Mouse (Mus musculus) cerebellum, postnatal 10 days (tissue): ENCODE results near the gene Rnf25.

ENCODE experiments used
- DNase-seq, 2 experiments: peaks; one replicate each; pipeline ENCODE4 v3.0.0; 2021; ENCODE audit warnings: mixed read lengths in 2 of 2

Rnf25 gene

DNA sequence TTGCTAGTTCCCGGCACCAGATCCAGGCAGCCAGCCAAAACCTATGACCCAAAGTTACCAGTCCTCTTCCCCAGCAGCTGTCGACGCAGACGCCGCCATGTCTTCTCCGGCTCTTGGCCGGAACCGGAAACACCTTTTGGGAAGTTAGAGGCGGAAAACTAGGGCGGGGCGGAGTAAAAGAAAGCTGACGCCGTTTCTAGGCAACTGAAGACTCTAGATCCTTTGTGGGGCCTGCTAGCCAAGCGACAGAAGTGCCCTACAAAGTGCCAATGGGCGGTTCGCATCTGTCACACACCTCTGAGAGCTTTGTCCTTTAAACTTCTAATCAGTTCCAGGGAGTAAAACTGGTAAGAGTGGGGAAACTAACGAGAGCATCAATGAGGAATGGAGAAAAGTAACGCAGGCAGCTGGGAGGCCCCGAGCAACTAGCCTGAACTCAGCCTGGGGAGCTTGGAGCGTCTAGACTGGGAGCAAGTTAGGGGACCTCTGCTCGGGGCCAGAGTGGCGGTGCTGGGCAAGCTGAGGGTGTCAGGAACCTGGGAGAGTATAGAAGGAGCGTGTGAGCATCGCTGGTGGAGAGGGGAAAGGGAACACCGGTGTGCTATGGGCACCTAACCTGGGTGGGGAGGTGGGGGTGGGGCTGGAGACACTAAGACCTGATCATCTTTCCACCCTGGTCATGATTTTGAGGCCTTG, at the start of gene Rnf25, which contains the start of gene Stk36:
Gene Rnf25 (minus strand): TSS at position 131 of the 696 bp plus-strand sequence.
Gene Stk36 (plus strand): TSS at position 179 of the 696 bp plus-strand sequence.
- peak; percentile 91 to 92 for DNase-seq

DNA sequence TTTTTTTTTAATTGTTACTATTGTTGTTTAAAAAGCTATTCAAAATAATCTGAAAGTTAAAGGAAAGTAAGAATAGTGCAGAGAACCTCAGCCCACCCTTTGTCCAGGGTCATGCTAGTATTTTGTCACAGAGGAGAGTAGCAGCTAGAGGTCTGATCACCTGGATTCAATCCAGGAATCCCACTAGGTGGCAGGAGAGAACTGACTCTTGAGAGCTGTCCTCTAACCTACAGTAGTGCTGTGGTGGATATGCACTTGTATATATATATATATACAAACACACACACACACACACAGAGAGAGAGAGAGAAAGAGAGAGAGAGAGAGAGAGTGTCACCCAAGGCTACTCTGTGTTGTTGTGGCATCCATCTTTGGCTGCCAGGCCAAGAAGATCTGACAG, 42.7 kb upstream of the Rnf25 start:
- peak in 1 of 2 experiments; percentile 18 for DNase-seq

DNA sequence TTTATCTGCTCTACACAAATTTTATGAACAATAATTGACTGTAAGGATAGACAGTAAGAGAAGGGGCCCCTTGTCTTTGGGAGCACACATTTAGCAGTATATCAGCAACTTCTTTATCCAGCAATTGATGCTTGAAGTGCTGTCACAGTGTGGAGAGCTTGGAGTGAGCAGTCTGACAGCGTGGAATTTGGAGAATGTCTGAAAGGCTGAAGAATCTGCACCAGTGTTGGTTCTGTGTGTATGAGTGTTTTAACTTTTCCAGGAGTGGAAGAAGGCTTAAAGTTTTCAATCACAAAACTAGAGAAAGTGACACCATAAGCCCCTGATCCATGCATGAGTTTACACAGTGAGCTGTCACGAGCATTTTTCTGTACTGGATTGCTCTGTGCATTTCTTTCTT, 42.3 kb upstream of the Rnf25 start:
- no peak for DNase-seq

DNA sequence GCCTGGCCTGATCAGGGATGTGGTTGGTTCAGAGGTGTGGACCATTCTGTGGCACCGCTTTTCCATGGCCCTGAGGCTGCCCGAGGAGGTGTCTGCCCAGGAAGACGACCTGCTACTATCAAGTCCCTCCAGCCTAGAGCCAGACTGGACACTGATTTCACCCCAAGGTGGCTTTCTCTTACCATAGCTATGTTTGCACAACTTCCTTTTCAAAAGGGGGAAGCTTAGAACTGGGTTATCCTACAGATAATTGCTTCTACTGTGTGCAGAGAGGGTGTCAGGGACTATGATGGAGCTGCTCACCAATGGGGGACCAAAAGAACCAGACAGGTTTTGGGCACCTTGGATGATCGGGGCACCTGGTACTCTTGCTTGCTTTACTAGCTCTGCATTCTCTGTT, 31.5 kb upstream of the Rnf25 start:
- DNase-seq = no peak

DNA sequence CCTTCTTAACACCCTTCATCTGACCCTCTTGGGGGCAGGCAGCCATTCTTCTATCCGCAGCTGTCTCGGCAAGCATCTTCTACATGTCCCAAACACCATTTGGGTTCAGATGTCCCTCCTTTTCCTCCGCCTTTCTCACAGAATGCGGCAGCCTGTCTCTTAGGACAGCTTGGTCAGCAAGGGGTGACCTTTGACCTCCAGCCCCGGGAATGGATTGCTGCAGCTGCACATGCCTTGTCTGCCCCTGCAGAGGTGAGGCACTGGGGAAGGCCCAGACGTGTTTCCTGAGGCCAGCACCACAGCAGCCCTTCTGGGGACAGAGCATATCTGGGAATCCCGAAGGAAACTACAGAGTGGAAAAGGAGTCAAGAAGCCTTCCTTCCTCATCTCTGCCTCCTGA, 26.8 kb upstream of the Rnf25 start:
- DNase-seq = no peak

DNA sequence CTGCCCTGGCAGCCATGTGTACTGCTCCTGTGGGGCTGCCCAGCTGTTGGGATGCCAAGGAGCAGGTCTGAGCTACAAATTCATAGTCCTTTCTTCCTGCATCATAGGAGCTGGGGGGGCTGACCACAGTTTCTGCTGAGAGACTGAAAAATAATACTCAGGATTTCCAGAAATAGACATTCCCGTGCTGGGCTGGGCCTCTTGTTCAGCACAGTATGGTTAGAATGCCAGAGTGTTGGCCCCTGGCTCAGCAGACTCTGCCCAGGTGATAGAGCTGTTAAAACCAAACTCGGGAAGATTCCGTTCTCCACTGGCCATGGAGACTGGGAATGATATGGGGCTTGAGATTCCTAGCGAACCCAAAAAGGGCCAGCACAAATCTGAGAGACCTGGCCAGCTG, 24.9 kb upstream of the Rnf25 start:
- DNase-seq = no peak

DNA sequence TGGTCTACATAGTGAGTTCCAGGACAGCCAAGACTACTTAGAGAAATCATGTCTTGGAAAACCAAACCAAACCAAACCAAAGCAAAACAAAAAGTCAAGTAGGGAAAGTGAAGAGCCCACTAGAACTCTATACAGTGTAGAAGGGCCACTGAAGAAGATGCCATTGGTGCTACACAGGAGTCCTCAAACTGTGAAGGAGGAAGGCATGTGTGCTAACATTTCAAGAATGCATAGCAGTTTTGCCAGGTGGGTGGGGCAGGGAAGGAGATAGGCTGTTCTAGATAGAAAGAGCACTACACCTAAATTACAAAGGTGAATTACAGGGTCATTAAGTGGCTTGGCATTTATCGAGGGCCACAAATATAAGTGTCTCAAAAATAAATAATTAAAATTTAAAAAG, 23.0 kb upstream of the Rnf25 start:
- no peak for DNase-seq

DNA sequence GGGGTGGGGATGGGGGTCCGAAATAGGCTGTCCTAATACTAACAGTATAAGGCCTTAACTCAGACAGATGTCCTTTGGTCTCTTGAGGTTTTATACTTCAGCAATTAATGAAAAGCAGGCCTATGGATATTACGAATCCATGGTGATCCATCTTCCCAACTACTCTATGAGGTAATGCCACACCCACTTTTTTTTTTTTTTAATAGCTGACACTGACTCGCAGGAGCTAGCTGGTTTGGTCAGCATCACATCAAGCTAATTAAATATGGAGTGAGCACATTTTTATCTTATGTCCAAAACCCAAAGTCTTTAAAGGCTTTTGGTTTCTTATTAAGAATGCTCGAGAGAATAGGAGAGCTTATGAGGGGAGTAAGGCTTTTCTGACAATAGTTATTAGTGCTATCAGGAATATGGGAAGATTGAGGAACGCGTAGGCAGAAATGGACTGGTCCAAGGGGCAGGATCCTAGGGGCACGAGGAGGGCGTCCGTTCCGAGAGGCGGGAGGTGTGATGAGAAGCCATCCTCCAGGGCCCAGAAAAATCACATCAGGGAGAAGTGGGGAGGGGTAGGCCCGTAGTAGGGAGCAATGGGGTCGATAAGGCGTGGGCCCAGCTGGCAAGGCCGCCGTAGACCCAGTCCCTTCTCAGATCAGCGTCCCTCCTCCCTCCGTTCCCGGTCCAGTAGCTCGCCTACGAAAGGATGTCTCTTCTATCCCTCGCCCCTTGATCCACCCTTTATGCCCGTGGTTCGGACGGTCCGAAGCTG, 513 bp downstream of the Rnf25 start:
- DNase-seq = no peak

DNA sequence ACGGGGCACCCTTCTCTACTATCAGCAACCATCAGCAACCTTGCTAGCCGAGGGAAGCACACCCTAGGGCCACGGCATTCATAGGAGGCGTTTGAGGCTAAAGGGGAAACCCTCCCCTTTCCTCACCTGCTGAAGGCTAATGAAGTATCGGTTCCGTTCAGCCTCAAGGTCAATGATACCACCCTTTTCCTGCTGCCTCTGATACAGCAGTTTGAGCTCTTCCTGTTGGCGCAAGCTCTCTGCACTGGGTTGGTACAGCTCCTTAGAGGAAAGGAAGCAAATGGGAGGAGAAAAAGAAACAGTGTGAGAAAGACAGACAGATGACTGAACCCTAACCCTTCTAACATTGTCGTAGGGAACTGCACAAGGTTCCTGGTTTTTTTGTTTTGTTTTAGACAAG, 6.8 kb downstream of the Rnf25 start:
- DNase-seq = no peak

DNA sequence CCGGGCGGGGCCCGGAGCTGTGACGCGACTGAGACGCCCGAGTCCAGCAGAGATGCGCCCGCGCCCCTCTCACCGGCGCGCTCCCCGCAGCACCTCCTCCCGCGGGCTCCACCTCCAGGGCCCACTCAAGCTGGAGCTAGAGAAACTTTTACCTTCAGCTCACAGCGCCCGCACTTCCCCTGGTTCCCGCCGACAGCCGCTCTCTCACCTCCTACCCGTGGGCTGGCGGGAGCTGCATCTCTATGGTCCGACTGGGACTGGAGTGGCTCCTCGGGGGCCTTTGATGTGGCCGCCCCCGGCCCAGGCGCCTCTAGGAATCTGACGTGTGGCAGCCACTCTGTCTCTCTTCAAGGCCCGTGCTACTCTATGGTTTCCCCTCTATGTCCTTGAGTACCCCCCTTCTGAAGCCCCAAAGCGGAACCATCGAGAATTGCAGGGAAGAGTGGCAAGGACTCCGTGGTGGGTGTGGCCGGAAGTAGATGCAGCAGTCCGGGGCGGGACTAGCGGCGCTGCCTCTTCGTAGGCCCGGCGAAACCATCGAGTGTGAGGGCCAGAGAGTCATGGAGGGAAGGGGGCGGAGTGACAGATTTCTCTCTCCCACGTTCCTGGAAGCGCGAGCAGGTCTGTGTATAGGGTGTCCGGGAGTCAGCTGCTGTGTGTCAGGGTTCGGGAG, 13.3 kb downstream of the Rnf25 start, which contains the start of the genes Zfp142 and Bcs1l:
Gene Zfp142 (minus strand): TSS at position 474 of the 673 bp plus-strand sequence.
Gene Bcs1l (plus strand): TSS at position 517 of the 673 bp plus-strand sequence.
- DNase-seq = peak; percentile 98 to 99

DNA sequence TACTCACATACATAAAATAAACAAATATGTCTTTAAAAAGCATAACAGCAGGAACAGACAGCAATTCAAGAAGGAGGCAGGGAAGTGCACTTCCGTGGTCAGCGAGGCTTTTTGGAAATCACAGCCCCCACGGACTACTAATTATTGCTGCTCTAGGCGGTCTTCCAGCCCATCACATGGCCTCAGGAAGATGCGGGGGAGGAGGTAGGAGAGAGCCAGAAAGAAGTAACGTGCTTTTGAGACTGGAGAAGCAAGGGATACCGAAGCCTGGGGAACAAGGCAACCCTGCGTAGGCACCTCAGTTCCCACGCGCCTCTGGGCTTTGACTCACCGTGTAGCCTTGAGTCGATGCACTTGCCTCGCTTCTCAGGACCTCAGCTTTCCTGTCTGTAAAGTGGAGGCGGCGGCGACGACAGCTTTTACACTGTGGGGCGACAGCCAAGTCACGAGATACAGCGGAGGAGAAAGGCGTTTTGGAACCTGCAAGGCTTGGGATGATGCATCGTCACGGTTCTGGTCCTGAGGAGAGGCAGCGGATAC, 13.9 kb downstream of the Rnf25 start:
- DNase-seq = no peak

DNA sequence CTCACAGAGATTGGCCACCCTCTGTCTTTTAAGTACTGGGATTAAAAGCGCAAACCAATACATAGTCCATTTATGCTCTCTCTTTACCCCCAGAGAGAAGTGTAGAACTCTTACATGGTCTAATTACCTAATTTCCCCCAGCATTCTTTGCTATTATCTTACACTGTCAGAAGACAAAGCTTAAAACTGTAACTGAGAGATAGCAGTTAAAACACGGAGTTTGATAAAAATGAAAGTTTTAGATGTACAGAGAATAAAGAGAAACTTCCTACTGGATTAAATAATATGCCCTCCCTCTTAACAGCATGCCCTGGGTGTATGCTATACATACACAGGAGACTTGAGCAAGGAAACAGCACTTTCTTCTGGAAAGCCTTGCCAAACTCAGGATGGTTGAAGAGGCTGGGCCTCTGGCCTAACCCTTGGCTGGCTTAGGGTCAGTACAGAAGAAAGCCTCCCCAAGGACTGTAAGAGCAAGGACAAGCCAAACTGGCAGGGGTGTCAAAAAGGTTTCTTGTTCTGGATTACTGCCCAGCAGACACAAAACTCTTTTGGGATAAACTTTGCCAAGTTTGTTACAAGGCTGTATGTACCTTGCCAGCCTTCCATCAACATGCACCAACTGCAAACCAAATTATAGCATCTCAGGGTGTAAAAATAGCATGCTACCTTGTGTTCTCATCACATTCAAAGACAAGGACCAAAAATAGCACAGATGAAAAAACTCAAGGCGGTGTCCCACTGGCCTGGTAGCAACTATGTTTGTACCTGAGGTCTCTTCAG, 16.4 kb downstream of the Rnf25 start:
- DNase-seq = no peak

DNA sequence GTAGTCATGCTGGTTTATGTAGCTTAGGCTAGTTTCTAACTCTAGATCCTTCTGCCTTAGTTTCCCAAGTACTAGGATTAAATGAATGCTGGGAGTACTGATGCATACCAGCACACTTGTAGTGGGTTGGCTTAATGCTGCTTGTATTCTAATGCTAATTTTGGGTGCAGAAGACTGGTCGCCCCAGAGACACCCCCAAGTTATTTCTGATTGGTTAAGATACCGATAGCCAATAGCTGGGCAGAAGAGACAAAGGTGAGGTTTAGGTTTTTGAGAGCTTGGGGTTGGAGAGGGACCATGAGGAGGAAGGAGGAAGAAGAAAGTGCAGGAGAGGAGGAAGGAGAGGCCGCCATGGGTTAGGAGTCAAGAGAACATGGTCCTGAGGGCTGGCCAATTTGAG, 18.6 kb downstream of the Rnf25 start:
- no peak for DNase-seq

DNA sequence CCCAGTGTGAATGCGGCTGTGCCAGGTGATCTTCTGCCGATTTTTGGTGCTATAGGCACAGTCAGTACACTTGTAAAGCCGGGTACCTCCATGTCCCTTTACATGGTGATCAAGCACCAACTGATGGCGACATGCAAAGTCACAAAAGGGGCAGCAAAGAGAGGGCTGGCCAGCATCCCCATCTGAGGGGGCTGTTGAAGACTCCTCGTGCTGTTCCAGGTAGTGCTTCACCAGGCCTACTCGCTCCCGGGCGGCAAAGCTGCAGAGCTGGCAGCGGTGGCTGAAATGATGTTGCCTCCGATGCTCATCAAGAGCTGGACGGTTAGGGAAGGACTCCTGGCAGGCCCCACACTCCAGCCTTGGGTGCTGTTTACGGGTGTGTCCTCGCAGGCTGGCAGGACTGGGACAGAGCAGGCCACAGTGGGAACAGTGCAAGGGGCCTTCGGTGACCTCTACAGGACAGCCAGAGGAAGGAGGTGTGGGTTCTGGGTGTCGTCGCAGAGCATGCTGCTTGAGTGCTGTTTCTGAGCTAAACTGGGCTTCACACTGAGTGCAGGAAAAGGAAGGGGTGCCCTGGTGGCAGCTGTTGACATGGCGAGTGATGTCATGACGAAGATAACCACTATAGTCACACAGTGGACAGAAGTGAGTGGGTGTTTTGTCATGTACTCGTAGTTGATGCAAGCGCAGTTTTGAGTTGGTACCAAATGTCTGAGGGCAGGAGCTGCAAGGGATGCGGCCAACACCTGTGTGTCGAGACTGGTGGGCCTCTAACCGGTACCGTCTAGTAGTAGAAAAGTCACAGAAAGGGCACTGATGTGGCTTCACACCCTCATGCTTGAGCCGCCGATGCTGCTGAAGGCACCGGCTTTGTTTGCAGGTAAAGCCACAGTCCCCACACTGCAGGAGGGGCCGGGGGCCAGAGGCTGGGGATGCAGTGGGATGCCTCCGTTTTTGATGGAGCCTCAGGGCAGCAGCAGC, 31.2 kb downstream of the Rnf25 start:
- no peak for DNase-seq

DNA sequence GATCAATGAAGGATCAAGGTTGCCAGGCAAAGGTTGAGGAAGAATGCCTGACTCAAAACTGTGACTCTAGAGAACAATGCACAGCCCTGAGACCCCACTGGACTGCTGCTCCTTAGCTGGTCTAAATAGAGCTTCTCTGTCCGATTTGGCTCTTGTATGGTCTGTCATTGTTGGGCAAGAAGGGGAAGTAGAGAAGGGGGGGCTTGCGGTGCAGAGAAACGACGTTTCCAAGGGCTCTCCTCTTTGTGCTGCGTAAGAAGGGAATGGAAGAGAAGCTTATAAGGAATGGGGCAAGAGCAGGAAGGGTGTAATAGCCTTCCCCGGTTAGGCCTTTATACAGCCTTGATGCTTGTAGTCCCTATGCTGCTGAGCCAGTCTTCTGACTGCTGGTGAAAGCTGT, 35.4 kb downstream of the Rnf25 start:
- DNase-seq = no peak

DNA sequence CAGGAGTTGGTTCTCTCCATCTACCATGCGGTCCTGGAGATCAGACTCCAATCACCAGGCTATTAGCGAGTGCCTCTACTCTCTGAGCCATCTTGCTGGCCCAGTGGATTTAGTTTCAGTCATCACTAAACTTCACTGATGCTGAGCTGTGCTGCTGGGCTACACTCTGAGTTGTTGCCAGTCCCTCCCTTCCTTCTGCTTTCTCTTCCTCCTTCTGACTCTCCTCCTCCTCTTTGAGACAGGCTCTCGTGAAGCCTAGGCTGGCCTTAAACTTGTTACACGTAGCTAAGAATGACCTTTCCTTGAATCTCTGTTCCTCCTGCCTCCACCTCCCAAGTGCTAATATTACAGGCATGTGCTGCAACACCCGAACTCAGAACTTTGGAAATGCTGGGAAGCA, 42.1 kb downstream of the Rnf25 start:
- DNase-seq = no peak

DNA sequence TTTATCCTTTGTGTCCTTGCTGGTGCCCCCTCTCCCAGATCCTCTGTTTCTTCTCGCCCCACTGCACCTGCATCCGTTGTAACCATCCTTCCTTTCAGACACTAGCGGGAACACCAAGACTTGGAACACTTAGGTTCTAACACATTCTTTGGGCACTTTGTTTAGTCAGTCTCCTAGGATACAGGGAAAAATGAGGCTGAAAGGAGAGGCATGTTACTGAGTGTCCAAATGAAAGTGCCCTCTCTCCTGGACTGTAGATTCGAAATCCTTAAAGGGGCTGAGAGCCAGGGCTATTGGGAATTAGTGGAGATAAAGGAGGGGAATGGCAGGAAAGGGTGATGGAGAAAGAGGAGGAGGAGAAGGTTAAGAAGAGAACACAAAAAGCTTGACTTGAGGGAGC, 57.0 kb downstream of the Rnf25 start, which contains the start of gene Usp37:
Gene Usp37 (minus strand): TSS at position 101 of the 400 bp plus-strand sequence.
- DNase-seq = no peak
